Mouse (Mus musculus): ENCODE data around the gene Tifa. TPM values are rescaled to one million over a fixed set of nuclear protein-coding genes. Genes with fewer than 3 reads are reported as not detected.

Tifa gene
- polyA plus RNA-seq, 1 experiment from 2014 or later = 86.0 TPM

GRCm38 (mm10) chr3:127837154-127837865 lies 47.7 kb downstream of the Tifa start, which contains the start of gene Ap1ar:
Gene Ap1ar, minus strand, starts transcription at chr3:127837523.
- in situ Hi-C loops (cut with MboI; ENCODE audit: low pct_unique_long_range_greater_than_20kb) = loop anchor here (5.0 to 25.0 kb wide), 2 partner anchors 110 to 1375 kb away; no protein-coding TSS in a partner anchor
- ChIA-PET POLR2A (interaction anchor here (0.6 to 2.6 kb wide), 9 partner anchors 11 to 117 kb away, joined by 3 to 9 read pairs (median 3); no protein-coding TSS in a partner anchor), CTCF (interaction anchor here (0.8 to 2.5 kb wide), 8 partner anchors 9 to 143 kb away, joined by 3 to 11 read pairs (median 4); no protein-coding TSS in a partner anchor)
- ATAC-seq (peak; percentile 96), DNase-seq (ENCODE audit: low read depth, low spot score) (peak; percentile 87)
- H3K27me3 ChIP-seq = no peaks in the 10 kb centered on the region
- TF ChIP-seq CTCF (IDR thresholded peaks at IDR 0.05) = peak; percentile 97

GRCm38 (mm10) chr3:127837972-127838644 lies 48.5 kb downstream of the Tifa start:
- in situ Hi-C loops (cut with MboI; ENCODE audit: low pct_unique_long_range_greater_than_20kb) = loop anchor here (5.0 to 25.0 kb wide), 2 partner anchors 109 to 1374 kb away; no protein-coding TSS in a partner anchor
- no peaks in the 10 kb centered on the region for H3K27me3 ChIP-seq
- CTCF ChIA-PET = interaction anchor here (0.8 to 2.9 kb wide), 10 partner anchors 8 to 212 kb away, joined by 3 to 12 read pairs (median 4); no protein-coding TSS in a partner anchor
- no peak for DNase-seq (ENCODE audit: low read depth, low spot score)
- ATAC-seq = no peak
- no peak for TF ChIP-seq CTCF (IDR thresholded peaks at IDR 0.05)
- POLR2A ChIA-PET = interaction anchor here (0.6 to 2.6 kb wide), 6 partner anchors 10 to 118 kb away, joined by 3 to 9 read pairs (median 5); no protein-coding TSS in a partner anchor

- no peaks in the 10 kb centered on the region for H3K27me3 ChIP-seq
- ATAC-seq (no peak), DNase-seq (ENCODE audit: low read depth, low spot score) (no peak)
- ChIA-PET CTCF (interaction anchor here (0.9 to 1.2 kb wide), 3 partner anchors 10 to 79 kb away, joined by 3 read pairs; no protein-coding TSS in a partner anchor), POLR2A (interaction anchor here (0.9 kb wide), 1 partner anchor 9 kb away, joined by 3 read pairs; no protein-coding TSS in a partner anchor)
- no peak for TF ChIP-seq CTCF (IDR thresholded peaks at IDR 0.05)
- in situ Hi-C loops (cut with MboI; ENCODE audit: low pct_unique_long_range_greater_than_20kb) = loop anchor here (25.0 kb wide), 1 partner anchor 1370 kb away; no protein-coding TSS in a partner anchor
Observed at GRCm38 (mm10) chr3:127841926-127842325, 52.3 kb downstream of the Tifa start.

- ATAC-seq = peak; percentile 5
- in situ Hi-C loops (cut with MboI; ENCODE audit: low pct_unique_long_range_greater_than_20kb) = loop anchor here (25.0 kb wide), 1 partner anchor 1369 kb away; no protein-coding TSS in a partner anchor
- H3K27me3 ChIP-seq = no peaks in the 10 kb centered on the region
- CTCF ChIA-PET = interaction anchor here (1.0 to 2.6 kb wide), 4 partner anchors 10 to 105 kb away, joined by 3 to 9 read pairs (median 4); no protein-coding TSS in a partner anchor
- POLR2A ChIA-PET = no interaction called here
- DNase-seq (ENCODE audit: low read depth, low spot score) = no peak
- TF ChIP-seq CTCF (IDR thresholded peaks at IDR 0.05) = no peak
Observed at GRCm38 (mm10) chr3:127843324-127843940, 53.8 kb downstream of the Tifa start.

- in situ Hi-C loops (cut with MboI; ENCODE audit: low pct_unique_long_range_greater_than_20kb) = loop anchor here (25.0 kb wide), 1 partner anchor 1368 kb away; no protein-coding TSS in a partner anchor
- H3K27me3 ChIP-seq = no peaks in the 10 kb centered on the region
- no peak for TF ChIP-seq CTCF (IDR thresholded peaks at IDR 0.05)
- DNase-seq (ENCODE audit: low read depth, low spot score) = no peak
- ChIA-PET POLR2A (no interaction called here), CTCF (interaction anchor here (1.2 to 2.6 kb wide), 4 partner anchors 10 to 105 kb away, joined by 3 to 9 read pairs (median 4); no protein-coding TSS in a partner anchor)
- peak; percentile 49 for ATAC-seq
Observed at GRCm38 (mm10) chr3:127843941-127844327, 54.3 kb downstream of the Tifa start.

GRCm38 (mm10) chr3:127848088-127848808 lies 58.6 kb downstream of the Tifa start:
- peak; percentile 68 for ATAC-seq
- POLR2A ChIA-PET = interaction anchor here (0.9 to 2.1 kb wide), 2 partner anchors 8 to 11 kb away, joined by 3 to 6 read pairs; partner anchors contain the start of gene Ap1ar
- DNase-seq (ENCODE audit: low read depth, low spot score) = peak; percentile 89
- in situ Hi-C loops (cut with MboI; ENCODE audit: low pct_unique_long_range_greater_than_20kb) = loop anchor here (25.0 kb wide), 1 partner anchor 1364 kb away; no protein-coding TSS in a partner anchor
- CTCF ChIA-PET = interaction anchor here (0.8 to 2.0 kb wide), 8 partner anchors 8 to 93 kb away, joined by 3 to 8 read pairs (median 4); partner anchors contain the start of gene Ap1ar
- TF ChIP-seq CTCF (IDR thresholded peaks at IDR 0.05) = no peak
- H3K27me3 ChIP-seq = no peaks in the 10 kb centered on the region

GRCm38 (mm10) chr3:127849922-127850321 lies 60.3 kb downstream of the Tifa start:
- TF ChIP-seq CTCF (IDR thresholded peaks at IDR 0.05) = no peak
- in situ Hi-C loops (cut with MboI; ENCODE audit: low pct_unique_long_range_greater_than_20kb) = loop anchor here (25.0 kb wide), 1 partner anchor 1362 kb away; no protein-coding TSS in a partner anchor
- ATAC-seq (no peak), DNase-seq (ENCODE audit: low read depth, low spot score) (no peak)
- H3K27me3 ChIP-seq = no peaks in the 10 kb centered on the region
- ChIA-PET CTCF (interaction anchor here (1.0 to 8.5 kb wide), 4 partner anchors 12 to 99 kb away, joined by 3 to 67 read pairs (median 8); partner anchors contain the start of gene Ap1ar), POLR2A (no interaction called here)

GRCm38 (mm10) chr3:127850776-127851646 lies 61.4 kb downstream of the Tifa start:
- ChIA-PET POLR2A (interaction anchor here (0.6 to 1.6 kb wide), 3 partner anchors 10 to 129 kb away, joined by 3 read pairs; no protein-coding TSS in a partner anchor), CTCF (interaction anchor here (1.0 to 8.5 kb wide), 4 partner anchors 13 to 97 kb away, joined by 3 to 67 read pairs (median 8); partner anchors contain the start of gene Ap1ar)
- no peaks in the 10 kb centered on the region for H3K27me3 ChIP-seq
- no peak for ATAC-seq
- in situ Hi-C loops (cut with MboI; ENCODE audit: low pct_unique_long_range_greater_than_20kb) = no loop called here
- no peak for TF ChIP-seq CTCF (IDR thresholded peaks at IDR 0.05)
- DNase-seq (ENCODE audit: low read depth, low spot score) = no peak
